Mouse (Mus musculus): ENCODE data around the gene Rbfox3.

DNA sequence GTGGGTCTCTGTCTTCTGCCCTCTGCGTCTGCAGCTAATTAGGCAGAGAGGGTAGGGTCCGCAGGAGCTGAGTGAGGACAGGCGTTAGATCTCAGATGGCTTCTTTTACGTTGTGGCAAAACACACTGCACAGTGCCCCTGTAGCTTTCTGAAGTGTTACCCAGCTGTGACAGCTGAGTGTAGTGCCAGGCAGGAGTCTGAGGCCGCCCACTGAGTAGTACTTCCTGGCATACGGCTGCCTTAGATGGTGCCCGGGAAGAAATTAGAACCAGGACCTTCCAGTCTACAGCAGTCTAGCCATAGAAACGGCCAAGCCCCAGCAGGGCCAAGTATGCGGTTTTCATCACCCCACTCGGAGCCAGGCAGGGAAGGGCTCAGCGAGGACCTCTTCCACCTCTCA, 426.1 kb downstream of the Rbfox3 start:
- TF ChIP-seq EP300 (optimal IDR thresholded peaks at IDR 0.05) = no peak
- no peak for TF ChIP-seq CTCF (IDR thresholded peaks at IDR 0.05; ENCODE audit: low read depth)

Data from stomach, postnatal 0 days (tissue).